Mouse (Mus musculus): ENCODE results near the gene Dnajb5.
A peak's percentile ranks its signal among the peaks of the same experiment; 100 is the strongest.

The Dnajb5 gene

DNA sequence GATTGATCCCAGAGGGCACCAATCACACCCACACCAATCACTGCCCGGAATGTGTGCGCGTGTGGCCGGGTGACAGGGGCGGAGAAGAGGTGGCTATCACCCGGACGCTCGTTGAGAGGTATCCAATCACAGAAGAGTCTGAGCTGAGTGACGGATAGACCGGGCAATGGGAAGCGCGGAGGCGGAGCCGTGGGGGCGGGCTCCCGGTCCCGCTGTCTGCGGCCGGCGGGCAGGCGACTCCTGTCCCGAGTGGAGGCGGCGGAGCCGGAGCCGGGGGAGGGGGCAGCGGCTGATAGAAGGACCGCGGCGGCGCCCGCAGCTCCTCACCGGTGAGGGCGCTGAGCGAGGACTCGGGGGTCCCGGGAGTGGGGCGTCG is at the start of gene Dnajb5:
Gene Dnajb5 (plus strand): TSS at position 139 of the 376 bp plus-strand sequence.
- peak; percentile 99 for DNase-seq (ENCODE audit: low spot score)

DNA sequence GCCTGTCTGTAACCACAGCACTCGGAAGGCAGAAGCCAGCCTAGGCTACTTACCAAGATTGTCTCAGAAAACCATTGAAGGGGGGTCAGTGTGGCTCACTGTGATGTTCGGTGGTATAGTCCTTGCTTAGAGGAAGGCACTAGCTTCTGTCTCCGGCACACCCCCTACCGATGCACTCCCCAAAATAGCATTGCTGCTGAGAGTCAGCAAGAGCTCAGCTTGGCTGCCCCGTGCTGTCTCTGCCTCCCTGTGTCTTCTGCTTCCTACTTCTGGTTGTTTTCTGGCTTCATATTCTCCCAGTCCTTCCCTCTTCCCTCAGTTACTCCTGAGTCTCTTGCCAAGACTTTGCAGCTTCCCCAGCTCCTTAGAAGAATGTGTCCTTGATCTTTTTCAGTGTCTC is 48.7 kb upstream of the Dnajb5 start:
- no peak for DNase-seq (ENCODE audit: low spot score)

DNA sequence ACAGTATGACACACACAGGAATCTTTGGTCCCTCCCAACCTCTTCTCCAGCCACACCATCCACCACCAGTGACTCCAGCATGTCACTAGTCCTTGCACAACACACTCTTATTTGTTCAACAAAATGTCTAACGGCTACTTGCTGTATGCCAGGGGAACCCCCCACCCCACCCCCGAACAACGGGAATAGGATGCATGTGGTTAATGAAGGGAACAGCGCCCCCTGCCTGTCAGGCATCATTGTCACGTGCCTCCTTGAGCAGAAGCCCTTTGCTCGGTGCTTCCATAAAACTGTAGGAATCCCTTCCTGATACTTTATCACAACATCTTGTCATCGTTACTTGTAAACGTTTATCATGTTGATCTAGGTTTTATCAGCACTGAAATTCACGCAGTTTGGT is 47.4 kb upstream of the Dnajb5 start:
- no peak for DNase-seq (ENCODE audit: low spot score)

DNA sequence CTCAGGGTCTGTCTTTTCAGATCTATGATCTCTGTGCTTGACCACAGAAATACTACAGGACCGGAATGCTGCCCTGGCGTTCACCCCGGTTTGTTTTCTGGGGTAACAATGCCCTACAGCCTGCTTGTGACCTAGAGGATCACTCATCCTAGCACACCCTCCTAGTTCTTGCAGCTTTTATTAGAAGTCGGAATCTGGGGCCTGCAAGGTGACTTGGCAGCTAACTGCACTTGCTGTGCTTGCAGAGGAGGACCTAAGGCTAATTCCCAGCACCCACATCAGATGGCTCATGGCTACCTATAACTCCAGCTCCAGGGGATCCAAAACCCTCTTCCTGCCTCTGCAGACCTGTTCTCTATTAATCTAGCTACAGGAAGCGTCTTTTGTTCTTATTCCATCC is 46.9 kb upstream of the Dnajb5 start:
- DNase-seq (ENCODE audit: low spot score) = no peak

DNA sequence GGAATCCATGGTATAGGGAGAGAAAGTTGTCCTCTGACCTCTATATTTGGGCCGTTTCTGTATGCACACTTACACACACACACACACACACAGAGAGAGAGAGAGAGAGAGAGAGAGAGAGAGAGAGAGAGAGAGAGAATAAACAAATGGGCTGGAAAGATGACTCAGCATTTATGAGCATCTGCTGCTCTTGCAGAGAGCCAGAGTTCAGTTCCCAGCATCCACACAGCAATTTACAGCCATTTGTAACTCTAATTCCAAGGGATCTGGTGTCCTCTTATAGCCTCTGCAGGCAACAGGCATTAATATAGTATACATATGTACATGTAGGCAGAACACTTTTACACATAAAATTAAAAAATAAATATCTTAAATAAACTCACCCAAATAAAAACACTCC is 45.7 kb upstream of the Dnajb5 start:
- DNase-seq (ENCODE audit: low spot score) = no peak

DNA sequence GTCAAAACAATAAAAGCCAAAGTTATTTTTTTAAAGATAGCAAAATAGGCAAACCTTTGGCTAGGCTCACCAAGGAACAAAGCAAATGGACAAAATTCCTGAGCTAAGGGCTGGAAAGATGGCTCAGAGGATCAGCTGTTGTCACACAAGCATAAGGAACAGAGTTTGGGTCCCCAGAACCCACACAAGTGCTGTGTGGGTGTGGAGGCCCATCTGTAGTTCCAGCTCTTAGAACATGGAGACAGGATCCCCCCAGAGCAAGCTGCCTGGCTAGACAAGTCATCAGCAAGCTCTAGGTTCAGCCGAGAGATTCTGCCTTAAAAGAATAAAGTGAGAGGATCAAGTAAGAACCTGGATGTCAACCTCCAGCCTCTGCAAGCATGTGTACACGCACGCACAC is 45.1 kb upstream of the Dnajb5 start:
- DNase-seq (ENCODE audit: low spot score) = no peak

DNA sequence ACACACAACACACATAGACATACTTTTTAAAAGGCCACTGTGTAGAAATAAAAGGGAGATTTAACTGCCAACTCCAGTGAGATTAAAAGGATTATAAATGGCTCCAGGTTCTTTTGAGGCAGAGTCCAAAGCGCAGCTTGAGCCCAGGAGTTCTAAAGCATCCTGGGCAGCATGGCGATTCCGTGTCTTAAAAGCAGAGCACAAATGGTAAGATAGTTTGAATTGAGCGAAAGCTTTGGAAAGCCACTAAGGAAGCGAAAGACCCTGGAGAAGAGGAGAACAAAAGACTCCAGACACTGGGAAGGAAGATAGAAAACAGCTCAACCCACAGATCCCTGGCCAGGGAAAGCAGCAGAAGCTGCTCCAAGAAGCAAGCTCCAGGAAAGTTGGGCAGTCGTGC is 44.6 kb upstream of the Dnajb5 start:
- no peak for DNase-seq (ENCODE audit: low spot score)

DNA sequence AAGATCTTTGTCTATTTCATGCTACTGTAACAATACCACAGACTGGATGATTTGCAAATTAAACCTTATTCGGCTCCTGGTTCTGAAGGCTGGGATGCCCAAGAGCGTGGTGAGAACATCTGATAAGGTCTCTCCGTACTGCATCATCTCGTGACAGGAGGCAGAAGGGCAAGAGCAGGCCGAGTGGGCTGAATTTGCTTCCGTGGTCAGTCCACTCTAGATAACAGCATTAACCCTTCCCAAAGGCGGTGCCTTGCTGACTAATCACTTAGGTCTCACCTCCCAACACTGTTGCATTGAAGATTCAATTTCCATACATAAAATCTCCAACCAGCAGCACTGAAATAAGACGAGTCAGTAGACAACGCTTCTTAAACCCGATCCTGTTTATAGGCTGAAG is 36.2 kb upstream of the Dnajb5 start:
- DNase-seq (ENCODE audit: low spot score) = no peak

DNA sequence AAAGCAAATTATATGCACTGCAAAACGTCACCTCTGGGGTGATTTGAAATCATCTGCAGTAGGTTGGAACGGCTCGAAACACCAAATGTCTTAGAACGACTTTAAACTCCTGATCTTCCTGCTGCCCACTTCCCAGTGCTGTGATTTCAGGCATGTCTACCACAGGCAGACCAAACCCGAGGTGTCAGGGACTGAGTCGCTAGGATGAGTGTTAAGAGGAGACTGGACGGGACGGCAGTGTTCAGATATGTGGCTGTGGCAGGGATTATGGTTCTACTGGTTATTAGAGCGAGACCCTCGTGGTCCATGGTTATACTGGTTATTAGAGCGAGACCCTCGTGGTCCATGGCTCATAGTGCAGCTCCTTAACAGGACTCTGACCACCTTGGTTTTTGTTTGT is 34.3 kb upstream of the Dnajb5 start:
- DNase-seq (ENCODE audit: low spot score) = no peak

DNA sequence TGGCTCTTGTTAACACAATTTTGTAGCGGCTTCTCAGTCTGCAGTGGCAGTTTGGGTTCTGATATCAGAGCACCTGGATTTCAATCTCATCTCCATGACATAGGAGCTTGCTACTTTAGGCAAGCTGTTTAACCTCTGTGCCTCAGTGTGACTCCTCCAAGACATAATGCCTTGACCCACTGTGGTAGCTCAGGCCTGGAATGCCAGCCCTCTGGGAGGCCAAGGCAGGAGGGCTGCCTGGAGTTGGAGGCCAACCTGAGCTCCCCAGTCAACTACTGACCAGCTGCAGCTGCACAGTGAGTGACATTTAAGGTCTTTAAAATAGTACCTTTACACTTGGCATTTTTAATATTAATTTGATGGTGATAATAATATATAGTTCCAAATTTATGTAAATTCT is 33.6 kb upstream of the Dnajb5 start:
- DNase-seq (ENCODE audit: low spot score) = no peak

DNA sequence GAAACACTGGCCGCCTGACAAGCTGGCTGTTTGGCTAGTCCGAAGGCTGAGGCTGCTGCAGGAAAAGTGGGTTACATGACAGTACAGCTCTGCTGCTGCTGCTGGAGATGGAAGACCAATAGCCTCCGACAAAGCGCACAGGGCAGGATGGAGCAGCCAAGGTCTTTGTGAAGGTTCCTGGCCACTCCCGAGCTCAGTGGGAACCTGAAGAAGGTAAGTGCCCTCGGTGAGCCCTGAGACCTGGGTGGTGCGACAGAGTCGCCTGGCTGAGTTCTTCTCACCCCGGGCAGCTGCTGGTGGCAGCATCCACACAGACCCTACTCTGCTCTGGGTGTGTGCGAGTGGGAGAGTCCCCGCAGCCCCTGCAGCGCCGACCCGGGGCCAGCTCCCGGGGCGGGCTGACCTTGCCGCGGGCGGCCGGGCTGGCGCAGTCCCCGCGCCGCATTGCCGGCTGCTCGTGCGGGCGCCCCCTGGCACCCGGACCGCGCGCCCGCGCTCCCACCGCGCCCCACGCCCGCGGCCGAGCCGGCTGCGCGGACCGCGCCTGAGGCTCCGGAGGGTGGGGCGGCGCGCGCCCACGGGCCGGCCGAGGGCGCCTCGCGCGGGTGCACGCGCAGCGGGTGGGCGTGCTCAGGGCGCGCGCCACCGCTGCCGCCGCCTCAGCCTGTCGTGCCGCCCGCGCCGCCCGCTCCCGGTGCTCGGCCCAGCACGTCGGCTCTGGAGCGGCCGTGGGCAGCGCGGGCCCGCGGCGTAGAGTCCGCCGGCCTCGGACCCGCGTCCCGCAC is 32.8 kb upstream of the Dnajb5 start, which contains the start of gene Phf24:
Gene Phf24 (plus strand): TSS at position 44 of the 785 bp plus-strand sequence.
- DNase-seq (ENCODE audit: low spot score) = no peak

DNA sequence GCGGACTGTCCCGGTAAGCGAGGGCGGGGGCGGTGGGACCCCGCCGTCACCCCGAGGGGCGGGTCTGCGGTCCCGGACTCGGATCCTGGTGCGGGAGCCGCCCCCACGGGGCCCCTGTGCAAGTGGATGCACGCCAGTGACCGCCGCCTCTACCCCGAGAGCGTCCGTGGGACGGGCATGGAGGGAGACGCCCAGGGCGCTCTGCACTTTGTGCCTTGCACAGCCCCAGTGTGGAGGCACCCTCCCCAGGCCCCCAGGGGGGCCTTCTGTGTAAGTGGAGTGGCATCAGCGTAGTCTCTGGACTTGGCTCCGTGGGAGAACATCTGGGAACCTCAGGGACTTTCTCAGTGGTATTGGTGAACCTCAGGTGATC is 32.2 kb upstream of the Dnajb5 start:
- DNase-seq (ENCODE audit: low spot score) = no peak

DNA sequence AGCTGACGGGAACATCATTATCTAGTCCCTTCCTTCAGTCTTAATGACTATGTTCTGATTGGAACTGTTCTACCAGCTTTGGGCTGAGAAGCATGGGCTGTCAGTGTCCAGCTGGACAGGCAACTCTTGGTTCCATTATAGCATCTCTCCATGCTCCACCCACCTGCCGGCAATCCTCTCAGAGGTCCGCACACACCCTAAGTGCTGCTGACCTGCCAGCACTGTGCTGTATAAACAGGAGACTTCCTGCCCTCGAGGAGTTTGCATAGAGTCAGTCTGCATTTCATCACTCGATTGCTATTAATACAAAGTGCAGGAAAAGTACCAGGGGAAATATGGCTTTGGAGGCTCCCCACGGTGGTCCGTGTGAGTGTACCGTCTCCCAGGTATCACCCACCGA is 28.9 kb upstream of the Dnajb5 start:
- peak; percentile 25 for DNase-seq (ENCODE audit: low spot score)

DNA sequence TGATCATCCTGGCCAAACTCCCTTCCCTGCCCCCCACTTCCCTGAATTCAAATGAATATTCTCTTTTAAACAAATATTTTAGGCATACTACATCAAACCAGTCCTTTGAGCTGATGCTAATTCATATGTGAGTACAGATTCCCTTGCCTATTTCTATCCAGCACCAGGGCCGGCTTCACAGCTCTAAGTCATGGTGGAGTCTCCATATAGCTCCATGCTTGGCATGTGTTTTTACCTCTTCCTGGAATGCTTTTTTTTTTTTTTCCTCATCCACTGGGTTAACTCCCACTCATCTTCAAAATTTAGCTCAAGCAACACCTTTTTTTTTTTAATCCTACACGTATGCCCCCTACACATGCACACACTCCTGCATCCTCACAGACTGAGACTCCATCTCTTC is 28.1 kb upstream of the Dnajb5 start:
- DNase-seq (ENCODE audit: low spot score) = no peak

DNA sequence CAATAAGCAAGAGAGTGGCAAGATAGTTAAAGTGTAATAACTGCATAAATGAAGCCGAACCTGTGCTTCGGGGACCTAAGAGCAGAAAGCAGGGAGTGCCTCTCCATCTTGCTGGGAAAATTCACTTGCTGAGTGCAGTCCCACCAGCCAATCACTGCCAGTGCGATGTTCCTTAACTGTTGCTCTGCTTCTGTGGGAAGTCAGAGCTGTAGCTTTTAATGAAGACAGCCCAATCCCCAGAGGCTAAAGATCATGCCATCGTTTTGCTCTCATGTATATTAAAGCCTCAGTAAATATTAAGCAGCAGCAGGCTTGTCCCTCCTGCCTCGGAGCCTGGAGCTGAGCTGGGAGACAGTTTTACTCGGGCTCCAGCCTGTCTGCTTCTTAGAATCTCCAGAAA is 27.6 kb upstream of the Dnajb5 start:
- DNase-seq (ENCODE audit: low spot score) = no peak

DNA sequence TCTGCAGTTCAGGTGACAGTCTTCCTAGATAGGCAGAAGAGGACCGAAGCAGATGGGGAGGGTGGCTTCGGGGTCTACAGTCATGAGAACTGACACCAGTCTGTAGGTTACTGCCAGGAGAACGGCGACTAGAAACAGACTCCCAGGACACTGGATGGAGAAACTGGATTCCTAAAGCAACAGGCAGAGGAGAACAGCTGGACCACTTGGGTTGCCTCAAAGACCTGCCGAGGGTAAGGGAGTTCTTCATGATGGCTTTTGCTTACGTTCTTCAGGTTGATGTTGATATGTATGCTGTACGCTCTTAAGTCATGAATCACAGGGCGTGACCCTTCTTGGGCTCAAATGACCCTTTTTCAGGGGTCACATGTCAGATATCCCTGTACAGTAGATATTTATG is 27.2 kb upstream of the Dnajb5 start:
- DNase-seq (ENCODE audit: low spot score) = no peak

DNA sequence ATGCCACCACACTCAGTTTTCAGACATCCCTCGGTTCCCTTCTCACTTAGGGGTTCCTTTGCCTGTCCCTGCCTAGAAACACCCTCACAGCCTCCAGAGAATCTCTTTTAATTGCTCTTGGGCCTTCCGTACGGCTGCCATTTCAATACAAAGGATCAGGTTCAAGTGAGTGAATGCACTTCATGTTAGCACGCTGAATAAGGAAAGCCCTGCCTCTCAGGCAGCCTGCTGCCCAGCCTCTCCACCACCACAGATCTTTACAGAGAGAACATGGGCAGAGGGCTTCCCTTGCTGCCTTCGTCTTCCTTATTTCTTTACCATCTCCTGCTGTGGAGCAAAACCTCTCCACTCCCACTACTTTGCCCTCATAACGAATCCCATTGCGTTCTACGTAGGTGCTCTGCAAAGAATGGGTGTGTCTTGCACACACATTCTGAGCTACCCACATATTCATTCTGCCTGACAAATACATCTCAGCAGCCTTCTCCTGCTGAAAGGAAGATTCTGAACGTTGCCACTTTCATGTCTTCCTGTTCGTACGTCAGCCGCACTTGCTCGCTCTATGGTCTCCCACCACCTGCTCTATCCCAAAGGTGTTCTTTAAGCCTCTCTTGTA is 25.4 kb upstream of the Dnajb5 start:
- no peak for DNase-seq (ENCODE audit: low spot score)

DNA sequence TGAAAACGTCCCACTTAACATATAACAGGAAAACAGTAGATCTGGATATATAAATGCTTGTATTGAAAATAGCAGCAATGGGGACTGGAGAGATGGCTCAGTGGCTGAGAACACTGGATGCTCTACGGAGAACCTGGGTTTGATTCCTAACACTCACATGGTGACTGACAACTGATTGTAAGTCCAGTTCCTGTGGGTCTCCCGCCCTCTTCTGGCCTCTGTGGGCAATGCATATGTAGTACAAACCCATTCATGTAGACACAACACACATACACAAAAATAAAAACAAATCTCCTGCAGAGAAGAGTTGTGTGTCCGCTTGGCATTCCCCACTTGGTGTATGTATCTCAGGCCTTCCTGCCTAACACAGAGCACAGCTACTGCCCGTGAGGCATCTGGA is 21.4 kb upstream of the Dnajb5 start:
- no peak for DNase-seq (ENCODE audit: low spot score)

DNA sequence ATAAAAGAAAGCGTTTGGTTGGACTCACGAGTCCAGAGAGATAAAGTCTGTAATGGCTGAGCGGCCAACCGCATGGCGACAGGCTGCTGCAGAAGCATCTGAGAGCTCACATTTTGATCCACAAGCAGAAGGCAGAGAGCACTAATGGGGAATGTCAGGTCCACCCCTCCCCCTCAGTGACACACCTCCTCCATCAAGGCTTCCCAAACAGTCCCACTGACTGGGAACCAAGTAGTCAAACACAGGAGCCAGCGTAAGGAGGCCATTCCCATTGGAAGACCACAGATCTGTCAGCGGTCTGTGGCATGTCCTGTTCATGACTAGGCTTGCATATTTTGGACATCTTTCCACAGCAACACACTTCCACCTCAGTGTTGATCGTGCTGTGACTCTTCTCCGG is 20.7 kb upstream of the Dnajb5 start:
- no peak for DNase-seq (ENCODE audit: low spot score)

DNA sequence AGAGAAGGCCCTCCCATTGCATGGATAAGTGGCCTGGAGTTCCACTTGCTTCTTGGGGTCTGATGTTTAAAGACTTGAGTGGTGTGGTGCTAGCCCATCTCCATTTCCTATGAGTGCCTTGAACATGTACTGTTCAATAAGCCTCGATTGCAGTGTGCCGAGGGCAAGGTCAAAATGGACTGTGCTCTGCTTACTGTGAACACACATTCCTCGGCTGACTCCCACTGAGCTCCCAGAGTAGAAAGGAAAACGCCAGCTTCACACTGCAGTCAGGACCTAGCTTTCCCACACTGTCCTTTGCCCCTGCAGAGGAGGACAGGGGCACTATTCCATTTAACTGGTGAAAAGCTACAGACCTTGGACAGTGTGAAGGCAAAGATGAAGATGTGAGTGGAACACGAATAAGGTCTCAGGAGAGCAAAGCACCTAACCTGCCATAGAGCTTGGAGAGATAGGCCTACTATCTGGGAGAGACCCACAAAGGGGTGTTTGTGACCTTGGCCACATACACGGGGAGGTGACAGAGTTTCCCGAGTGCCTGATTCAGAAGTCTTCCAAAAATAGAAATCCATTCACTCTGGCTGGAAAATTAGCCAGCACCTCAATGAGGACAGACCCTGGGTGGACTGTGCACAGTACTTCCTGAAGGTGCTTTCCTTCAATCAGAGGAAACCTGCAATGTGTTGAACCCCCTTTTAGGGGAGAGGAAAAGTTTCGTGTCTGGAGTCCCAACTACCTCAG is 17.2 kb upstream of the Dnajb5 start:
- no peak for DNase-seq (ENCODE audit: low spot score)

DNA sequence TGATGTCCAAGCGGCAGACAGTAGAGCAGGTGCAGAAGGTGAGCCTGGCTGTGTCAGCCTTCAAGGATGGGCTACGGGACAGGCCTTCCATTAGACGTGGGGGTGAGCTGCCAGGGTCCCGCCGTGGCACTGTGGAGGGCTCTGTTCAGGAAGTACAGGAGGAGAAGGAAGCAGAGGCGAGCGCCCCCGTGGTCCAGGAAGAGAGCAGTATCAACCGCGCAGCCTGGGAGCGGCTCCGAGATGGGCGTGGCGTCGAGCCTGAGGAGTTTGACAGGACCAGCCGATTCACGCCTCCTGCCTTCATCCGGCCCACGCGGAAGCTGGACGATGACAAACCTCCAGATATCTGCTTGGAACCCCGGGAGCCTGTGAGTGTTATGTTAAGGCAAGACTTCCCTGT is 16.0 kb upstream of the Dnajb5 start:
- peak; percentile 55 for DNase-seq (ENCODE audit: low spot score)

DNA sequence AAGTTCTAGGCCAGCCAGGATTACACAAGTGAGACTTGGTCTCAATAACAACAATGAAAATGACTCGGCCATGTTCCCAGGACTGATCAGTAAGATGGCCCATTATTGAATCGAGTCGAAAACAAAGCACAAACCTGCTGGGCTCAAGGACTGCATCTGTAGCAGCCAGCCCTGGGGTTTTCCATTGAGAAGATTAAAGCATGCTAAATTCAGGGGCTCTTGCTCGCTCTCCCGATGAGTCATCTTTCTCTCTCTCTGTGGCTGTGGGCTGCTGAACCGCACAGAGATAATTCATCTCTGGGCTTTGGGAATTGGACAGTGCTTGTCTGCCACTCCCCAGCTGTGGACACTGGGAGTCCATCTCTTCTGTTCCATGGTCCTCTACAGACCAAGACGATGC is 8.2 kb upstream of the Dnajb5 start:
- DNase-seq (ENCODE audit: low spot score) = no peak

DNA sequence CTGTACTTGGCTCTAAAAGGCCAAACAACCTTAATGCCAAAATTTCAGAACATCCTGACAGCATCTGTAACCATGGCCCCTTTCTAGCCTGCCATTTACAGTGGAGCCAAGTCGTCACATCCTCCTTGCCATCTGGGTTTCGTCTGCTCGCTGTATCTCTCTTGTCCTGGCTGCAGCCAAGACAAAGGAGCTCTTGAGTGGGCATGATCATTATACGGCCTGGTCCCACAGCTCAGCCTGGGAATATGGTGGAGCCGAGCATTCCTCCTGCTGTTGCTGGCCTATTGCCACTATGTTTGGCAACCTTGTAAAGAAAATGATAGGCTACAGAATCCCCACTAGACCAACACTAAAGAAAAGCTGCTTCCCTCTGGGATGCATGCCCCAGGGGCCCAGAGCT is 6.3 kb upstream of the Dnajb5 start:
- DNase-seq (ENCODE audit: low spot score) = no peak
